Mouse (Mus musculus): ENCODE data around the gene Tmem223. TPM values are rescaled to one million over a fixed set of nuclear protein-coding genes. Genes with fewer than 3 reads are reported as not detected.
A peak's percentile ranks its signal among the peaks of the same experiment; 100 is the strongest.

The Tmem223 gene
- polyA plus RNA-seq, 1 experiment from 2014 or later = 232 TPM

- Histone ChIP-seq H3K27ac (ENCODE audit: low read depth, low read length) (peak overlapping the region; percentile 100; the same call in 1 of the 2 replicates), H3K4me1 (ENCODE audit: control insufficient read depth, insufficient read depth, low read length) (peaks cover 32% of the 10 kb centered on the region), H3K36me3 (ENCODE audit: control insufficient read depth, insufficient read depth, low read length) (peaks cover 45% of the 10 kb centered on the region), H3K9ac (ENCODE audit: low read depth, low read length) (peak overlapping the region; percentile 99), H3K4me3 (ENCODE audit: low read length) (peak overlapping the region; percentile 100), H3K27me3 (ENCODE audit: control insufficient read depth, insufficient read depth, low read length) (no peaks in the 10 kb centered on the region), H3K4me2 (replicated peaks; ENCODE audit: low read depth, low read length) (peak overlapping the region; percentile 76), H3K9me3 (ENCODE audit: control insufficient read depth, low read length) (no peaks in the 10 kb centered on the region)
- 0% methylated on average over 7 of the region's 7 CpGs for WGBS
- ATAC-seq (ENCODE audit: low FRiP score, low TSS enrichment) = no peak
These were observed 50.4 kb downstream of the Tmem223 start for GRCm38 (mm10) chr19:8821146-8821545.

Small RNA genes within 50 kb of the gene (microRNA-seq; reads per million reads assigned to microRNA genes)
- not detected for gene Mir6992

Other genes with a start within 250 kb of the Tmem223 start
- 1.7 and 3.9 TPM in 2 replicates for gene Slc22a8, start 179.7 kb upstream of the Tmem223 start, polyA plus RNA-seq (2014; fragmentation: Nextera tagmentation; extraction: Ambion mirVana)
- gene Slc22a6, start 153.0 kb upstream of the Tmem223 start, polyA plus RNA-seq (2014; fragmentation: Nextera tagmentation; extraction: Ambion mirVana) = 1.2 and 3.2 TPM in 2 replicates
- 0.13 TPM in 1 of 2 replicates, not detected in the other for gene Chrm1, start 107.2 kb upstream of the Tmem223 start, polyA plus RNA-seq (2014; fragmentation: Nextera tagmentation; extraction: Ambion mirVana)
- gene Slc3a2, start 47.6 kb upstream of the Tmem223 start, polyA plus RNA-seq (2014; fragmentation: Nextera tagmentation; extraction: Ambion mirVana) = 114 and 123 TPM in 2 replicates
- 82.9 and 97.3 TPM in 2 replicates for gene Wdr74, start 35.2 kb upstream of the Tmem223 start, polyA plus RNA-seq (2014; fragmentation: Nextera tagmentation; extraction: Ambion mirVana)
- 0.70 and 2.3 TPM in 2 replicates for gene 1700092M07Rik, start 30.3 kb upstream of the Tmem223 start, polyA plus RNA-seq (2014; fragmentation: Nextera tagmentation; extraction: Ambion mirVana)
- gene Stx5a, start 29.6 kb upstream of the Tmem223 start, polyA plus RNA-seq (2014; fragmentation: Nextera tagmentation; extraction: Ambion mirVana) = 114 and 128 TPM in 2 replicates
- gene Nxf1, start 13.9 kb upstream of the Tmem223 start, polyA plus RNA-seq (2014; fragmentation: Nextera tagmentation; extraction: Ambion mirVana) = 155 and 198 TPM in 2 replicates
- 80.4 and 91.0 TPM in 2 replicates for gene Tmem179b, start 3.5 kb downstream of the Tmem223 start, polyA plus RNA-seq (2014; fragmentation: Nextera tagmentation; extraction: Ambion mirVana)
- 21.7 and 22.9 TPM in 2 replicates for gene Taf6l, start 15.4 kb downstream of the Tmem223 start, polyA plus RNA-seq (2014; fragmentation: Nextera tagmentation; extraction: Ambion mirVana)
- gene Polr2g, start 27.6 kb downstream of the Tmem223 start, polyA plus RNA-seq (2014; fragmentation: Nextera tagmentation; extraction: Ambion mirVana) = 188 and 230 TPM in 2 replicates
- gene Zbtb3, start 31.6 kb downstream of the Tmem223 start, polyA plus RNA-seq (2014; fragmentation: Nextera tagmentation; extraction: Ambion mirVana) = 4.0 and 5.1 TPM in 2 replicates
- gene Ttc9c, start 48.3 kb downstream of the Tmem223 start, polyA plus RNA-seq (2014; fragmentation: Nextera tagmentation; extraction: Ambion mirVana) = 40.0 and 61.0 TPM in 2 replicates
- gene Hnrnpul2, start 49.0 kb downstream of the Tmem223 start, polyA plus RNA-seq (2014; fragmentation: Nextera tagmentation; extraction: Ambion mirVana) = 9.3 and 10.5 TPM in 2 replicates
- gene AC129217.1, start 58.8 kb downstream of the Tmem223 start, polyA plus RNA-seq (2014; fragmentation: Nextera tagmentation; extraction: Ambion mirVana) = not detected in 2 replicates
- 40.2 and 42.2 TPM in 2 replicates for gene Bscl2, start 66.5 kb downstream of the Tmem223 start, polyA plus RNA-seq (2014; fragmentation: Nextera tagmentation; extraction: Ambion mirVana)
- 3.6 and 3.7 TPM in 2 replicates for gene Gng3, start 68.2 kb downstream of the Tmem223 start, polyA plus RNA-seq (2014; fragmentation: Nextera tagmentation; extraction: Ambion mirVana)
- gene Lrrn4cl, start 79.8 kb downstream of the Tmem223 start, polyA plus RNA-seq (2014; fragmentation: Nextera tagmentation; extraction: Ambion mirVana) = 0.17 and 0.62 TPM in 2 replicates
- gene Ubxn1, start 100.5 kb downstream of the Tmem223 start, polyA plus RNA-seq (2014; fragmentation: Nextera tagmentation; extraction: Ambion mirVana) = 197 and 222 TPM in 2 replicates
- 63.1 and 70.6 TPM in 2 replicates for gene Uqcc3, start 109.9 kb downstream of the Tmem223 start, polyA plus RNA-seq (2014; fragmentation: Nextera tagmentation; extraction: Ambion mirVana)
- 98.0 and 116 TPM in 2 replicates for gene Lbhd1, start 112.7 kb downstream of the Tmem223 start, polyA plus RNA-seq (2014; fragmentation: Nextera tagmentation; extraction: Ambion mirVana)
- gene Gm49403, start 112.9 kb downstream of the Tmem223 start, polyA plus RNA-seq (2014; fragmentation: Nextera tagmentation; extraction: Ambion mirVana) = not detected in 2 replicates
- gene 1810009A15Rik, start 117.9 kb downstream of the Tmem223 start, polyA plus RNA-seq (2014; fragmentation: Nextera tagmentation; extraction: Ambion mirVana) = 112 and 133 TPM in 2 replicates
- not detected in 2 replicates for gene Gm49416, start 117.9 kb downstream of the Tmem223 start, polyA plus RNA-seq (2014; fragmentation: Nextera tagmentation; extraction: Ambion mirVana)
- gene Ints5, start 122.0 kb downstream of the Tmem223 start, polyA plus RNA-seq (2014; fragmentation: Nextera tagmentation; extraction: Ambion mirVana) = 27.7 and 38.2 TPM in 2 replicates
- gene Ganab, start 127.1 kb downstream of the Tmem223 start, polyA plus RNA-seq (2014; fragmentation: Nextera tagmentation; extraction: Ambion mirVana) = 67.1 and 114 TPM in 2 replicates
- gene B3gat3, start 149.4 kb downstream of the Tmem223 start, polyA plus RNA-seq (2014; fragmentation: Nextera tagmentation; extraction: Ambion mirVana) = 33.5 and 38.8 TPM in 2 replicates
- 1.2 and 2.0 TPM in 2 replicates for gene Rom1, start 158.4 kb downstream of the Tmem223 start, polyA plus RNA-seq (2014; fragmentation: Nextera tagmentation; extraction: Ambion mirVana)
- 17.6 and 18.7 TPM in 2 replicates for gene Eml3, start 158.6 kb downstream of the Tmem223 start, polyA plus RNA-seq (2014; fragmentation: Nextera tagmentation; extraction: Ambion mirVana)
- gene Mta2, start 170.9 kb downstream of the Tmem223 start, polyA plus RNA-seq (2014; fragmentation: Nextera tagmentation; extraction: Ambion mirVana) = 45.3 and 67.2 TPM in 2 replicates
- gene Tut1, start 182.9 kb downstream of the Tmem223 start, polyA plus RNA-seq (2014; fragmentation: Nextera tagmentation; extraction: Ambion mirVana) = 25.1 and 31.7 TPM in 2 replicates
- gene Eef1g, start 196.0 kb downstream of the Tmem223 start, polyA plus RNA-seq (2014; fragmentation: Nextera tagmentation; extraction: Ambion mirVana) = 479 and 516 TPM in 2 replicates
- gene Ahnak, start 218.3 kb downstream of the Tmem223 start, polyA plus RNA-seq (2014; fragmentation: Nextera tagmentation; extraction: Ambion mirVana) = 7.0 and 10.0 TPM in 2 replicates